Mouse (Mus musculus) CH12.LX (cell line): Measurements from ENCODE around the gene Cep170b.

Source experiments
- CTCF ChIP-seq, 2 experiments: IDR thresholded peaks in 1 of 2; conservative IDR thresholded peaks in 1 of 2; 2 replicates each; pipeline ENCODE4 v1.5.1; 2011 to 2012; ENCODE audit warnings: low read depth in 2 of 2, low read length in 2 of 2, improper control_type of control experiment in 1 of 2, inconsistent platforms in 1 of 2, mild to moderate bottlenecking in 1 of 2, moderate library complexity in 1 of 2
- EP300 ChIP-seq: IDR thresholded peaks from 2 replicates; pipeline ENCODE4 v1.6.1; 2011; ENCODE audit warnings: low read length, improper control_type of control experiment
- POLR2A ChIP-seq: IDR thresholded peaks from 2 replicates; pipeline ENCODE4 v1.6.1; 2011; ENCODE audit warnings: low read depth, mild to moderate bottlenecking, improper control_type of control experiment, low read length
- SMC3 ChIP-seq: IDR thresholded peaks from 2 replicates; pipeline ENCODE4 v1.6.1; 2011; ENCODE audit warnings: low read depth, low read length, improper control_type of control experiment

- TF ChIP-seq SMC3, result no peak
- no peak for TF ChIP-seq EP300
- TF ChIP-seq POLR2A, result no peak
- TF ChIP-seq CTCF (conservative IDR thresholded peaks at IDR 0.05 in 1 of 2, IDR thresholded peaks at IDR 0.05 in 1 of 2; ENCODE audit: low read depth in 2 of 2, low read length in 2 of 2), result no peak
These were observed 24.0 kb downstream of the Cep170b start for GRCm38 (mm10) chr12:112744211-112744610.
